Mouse (Mus musculus) stomach, postnatal 0 days (tissue): ENCODE results near the gene Mical3.

ENCODE experiments used
- CTCF ChIP-seq: IDR thresholded peaks from 2 replicates; pipeline ENCODE4 v1.5.1; 2016; ENCODE audit warnings: antibody characterized with exemption, low read depth, mild to moderate bottlenecking, moderate library complexity
- EP300 ChIP-seq: optimal IDR thresholded peaks from 2 replicates; pipeline ENCODE3; 2016; ENCODE audit warnings: antibody characterized with exemption

DNA sequence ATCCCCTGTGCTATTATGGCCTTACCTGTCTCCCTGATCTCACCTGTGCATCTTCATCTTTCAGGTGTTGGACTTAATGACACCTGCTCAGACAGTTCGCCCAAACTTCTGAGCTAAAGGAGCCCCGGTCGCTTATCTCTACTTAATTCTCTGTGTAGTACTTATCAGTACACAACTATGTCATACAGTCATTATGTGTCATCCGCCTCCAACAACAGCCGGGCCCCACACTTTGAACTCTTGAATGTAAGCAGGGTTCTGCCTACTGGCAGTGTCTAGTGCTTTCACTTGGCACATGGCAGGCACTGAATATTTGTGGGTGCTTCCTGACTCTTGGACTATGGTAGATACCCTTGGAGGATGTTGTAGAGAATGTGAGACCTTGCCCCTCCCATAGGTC lies 28.8 kb upstream of the Mical3 start:
- TF ChIP-seq CTCF (no peak), EP300 (no peak)
